Mouse (Mus musculus) G1E (cell line): Measurements from ENCODE around the gene Olfr402.

Experiments used
- CTCF ChIP-seq: IDR thresholded peaks from 2 replicates; pipeline ENCODE4 v1.5.1; 2012; ENCODE audit warnings: low read depth, low read length, inconsistent platforms, mixed read lengths
- POLR2AphosphoS5 ChIP-seq: IDR thresholded peaks from 2 replicates; pipeline ENCODE4 v1.6.1; 2012; ENCODE audit warnings: low read depth, low read length, inconsistent platforms; ENCODE audit not compliant: insufficient replicate concordance

GRCm38 (mm10) chr11:74168771-74169170 is 15.4 kb downstream of the Olfr402 start:
- TF ChIP-seq POLR2AphosphoS5 (no peak), CTCF (no peak)
